Mouse (Mus musculus) heart, postnatal 25 days (tissue): Measurements from ENCODE around the gene Naa35. TPM values are rescaled to one million over a fixed set of nuclear protein-coding genes. Genes with fewer than 3 reads are reported as not detected.

Experiments used
- DNase-seq: peaks from one replicate; pipeline ENCODE4 v3.0.0; 2022; ENCODE audit warnings: low spot score
- intact Hi-C: fragments of 180-260 bp; cut with DNase I; formaldehyde crosslinking; loops from one replicate; pipeline ENCODE4 v1.15.1; 2025
- total RNA-seq, 2 experiments: library from RNA; stranded (reverse); gene quantifications; 2 replicates each; pipeline ENCODE4 v1.2.3; 2021

The Naa35 gene
- total RNA-seq, 2 experiments from 2014 or later: 78.6 to 96.1 TPM

DNA sequence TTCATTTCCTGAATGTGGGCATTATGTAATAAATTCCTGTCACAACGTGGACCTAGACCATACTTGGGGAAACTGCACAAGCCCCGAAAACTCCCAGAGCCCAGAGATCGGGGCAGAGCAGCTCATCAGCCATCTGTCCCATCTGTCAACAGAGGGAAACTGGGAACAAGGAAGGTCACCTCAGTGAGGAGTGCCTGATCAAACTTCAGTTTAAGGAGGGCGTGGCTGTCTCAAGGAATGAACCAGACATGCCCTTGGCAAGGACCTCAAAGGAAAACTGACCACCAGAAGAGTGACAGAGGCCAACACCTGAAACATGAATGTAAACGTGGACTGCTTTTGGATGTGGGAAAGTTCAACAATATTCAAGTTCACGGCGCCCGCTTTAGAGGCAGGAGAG, 76.3 kb downstream of the Naa35 start:
- intact Hi-C loops: no loop called here

DNA sequence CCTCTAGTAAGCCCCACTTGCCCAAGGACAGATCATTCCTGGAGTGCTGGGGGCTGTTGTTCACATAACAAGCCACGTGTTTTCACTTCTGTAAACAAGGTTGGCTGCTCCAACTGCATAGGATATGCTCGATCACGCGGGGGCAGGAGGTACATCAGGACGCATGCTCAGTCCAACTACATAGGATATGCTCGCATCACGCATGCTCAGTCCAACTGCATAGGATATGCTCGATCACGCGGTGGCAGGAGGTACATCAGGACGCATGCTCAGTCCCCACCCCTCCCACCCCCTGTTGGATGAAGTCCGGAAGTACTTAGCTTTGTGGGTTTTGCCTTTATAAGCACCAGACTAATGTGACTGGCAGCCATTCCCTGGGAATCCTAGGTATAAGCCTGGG, 76.9 kb downstream of the Naa35 start:
- DNase-seq: no peak

More for the DNA sequence above, 76.3 kb downstream of the Naa35 start:
- no peak for DNase-seq

DNA sequence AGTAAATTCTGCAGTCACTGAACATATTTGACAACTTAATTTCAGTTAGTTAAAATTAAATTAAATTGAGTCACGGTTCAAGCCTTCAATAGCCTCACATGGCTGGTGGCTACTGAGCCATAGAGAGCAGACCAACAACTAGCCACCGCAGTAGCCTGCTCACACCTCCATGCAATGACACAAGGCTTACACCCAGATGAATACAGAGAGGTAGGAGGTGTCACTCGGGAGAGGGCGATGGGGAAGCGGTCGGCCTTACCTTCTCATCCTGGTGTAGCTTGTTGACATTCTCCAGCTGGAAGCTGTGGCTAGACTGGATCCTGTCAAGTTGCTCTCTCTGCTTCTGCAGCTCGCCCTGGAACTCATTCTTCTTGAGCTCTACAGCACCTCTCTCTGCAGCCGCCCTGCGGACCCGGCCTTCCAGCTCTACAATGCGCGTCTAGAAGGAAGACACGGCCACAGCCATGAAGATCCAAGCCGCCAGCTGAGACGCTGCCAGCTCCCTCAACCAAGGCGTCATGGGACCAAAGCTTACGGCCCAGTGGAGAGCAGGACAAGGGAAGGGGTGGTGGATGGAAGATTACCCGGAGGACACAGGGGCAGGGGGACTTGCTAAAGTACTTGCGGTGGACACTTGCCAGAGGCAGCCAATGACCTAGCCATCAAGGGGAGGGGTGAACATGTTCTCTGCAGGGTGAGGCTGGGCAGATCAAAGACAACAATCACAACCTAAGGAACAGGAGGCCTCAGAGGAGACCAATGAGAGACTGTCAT, 79.1 kb downstream of the Naa35 start:
- intact Hi-C loops: no loop called here
- DNase-seq: no peak

More for the DNA sequence above, 76.9 kb downstream of the Naa35 start:
- intact Hi-C loops: no loop called here

DNA sequence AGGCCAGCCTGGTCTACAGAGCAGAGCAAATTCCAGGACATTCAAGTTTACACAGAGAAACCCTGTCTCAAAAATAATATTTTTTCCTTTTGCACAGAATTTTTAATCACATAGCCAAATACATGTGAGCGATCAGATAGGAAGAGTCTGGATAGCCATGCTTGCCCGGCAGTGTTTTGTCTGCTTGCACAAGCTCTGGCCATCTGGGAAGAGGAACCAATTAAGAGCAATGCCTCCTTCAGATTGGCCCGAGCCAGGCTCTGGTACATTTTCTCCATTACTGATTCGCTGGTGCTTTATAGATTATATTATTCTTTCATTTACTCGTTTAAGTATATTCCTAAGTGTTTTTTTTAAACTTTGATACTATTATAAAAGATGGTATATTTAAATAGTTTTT, 82.7 kb downstream of the Naa35 start:
- intact Hi-C loops: no loop called here
- DNase-seq: no peak

DNA sequence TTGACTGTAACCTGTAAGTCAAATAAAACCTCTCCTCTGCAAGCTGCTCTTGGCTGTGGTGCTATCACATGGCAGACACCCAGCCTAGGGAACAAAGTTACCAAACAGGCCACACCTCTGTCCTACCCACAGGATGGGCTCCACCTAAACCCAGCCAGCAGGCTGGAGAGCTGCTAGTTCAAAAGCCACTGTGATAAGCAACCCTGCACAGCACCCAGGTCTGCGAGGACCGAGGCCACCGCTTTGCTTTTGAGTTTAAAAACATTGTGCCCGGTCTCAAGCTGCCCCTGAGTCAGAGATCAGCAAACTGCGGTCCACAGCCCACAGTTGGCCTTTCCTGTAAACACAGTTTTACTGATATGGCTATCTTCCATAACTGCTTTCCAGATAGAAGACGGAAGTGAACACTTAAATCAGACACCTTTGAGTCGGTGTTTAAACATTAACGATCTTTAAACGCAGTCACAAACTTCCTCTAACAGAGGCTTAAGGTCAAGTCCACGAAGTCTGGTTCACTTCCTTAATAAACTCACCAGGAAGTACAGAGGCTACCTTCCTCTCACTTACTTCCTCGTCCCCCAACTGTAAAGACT, 83.5 kb downstream of the Naa35 start:
- intact Hi-C loops: no loop called here
- DNase-seq: peak; percentile 44

DNA sequence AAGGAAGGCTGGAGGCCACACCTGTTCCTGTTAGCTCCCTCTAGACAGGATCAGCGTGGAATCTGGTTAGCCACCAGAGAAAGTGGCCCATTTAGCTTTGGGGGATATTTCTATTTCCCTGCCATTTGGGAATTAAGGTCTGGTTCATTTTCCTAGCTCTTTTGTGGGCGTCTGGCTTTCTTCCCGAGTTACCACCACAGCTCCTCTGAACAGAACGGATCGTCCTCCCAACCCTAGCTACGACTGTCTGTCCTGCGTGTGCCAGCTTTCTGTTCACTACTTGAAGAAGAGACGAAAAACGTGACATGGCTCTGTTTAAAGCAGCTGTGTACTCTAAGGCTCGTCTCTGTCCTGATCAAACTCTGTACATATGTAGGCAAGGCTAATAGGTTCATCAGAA, 84.9 kb downstream of the Naa35 start:
- intact Hi-C loops: no loop called here
- DNase-seq: no peak

DNA sequence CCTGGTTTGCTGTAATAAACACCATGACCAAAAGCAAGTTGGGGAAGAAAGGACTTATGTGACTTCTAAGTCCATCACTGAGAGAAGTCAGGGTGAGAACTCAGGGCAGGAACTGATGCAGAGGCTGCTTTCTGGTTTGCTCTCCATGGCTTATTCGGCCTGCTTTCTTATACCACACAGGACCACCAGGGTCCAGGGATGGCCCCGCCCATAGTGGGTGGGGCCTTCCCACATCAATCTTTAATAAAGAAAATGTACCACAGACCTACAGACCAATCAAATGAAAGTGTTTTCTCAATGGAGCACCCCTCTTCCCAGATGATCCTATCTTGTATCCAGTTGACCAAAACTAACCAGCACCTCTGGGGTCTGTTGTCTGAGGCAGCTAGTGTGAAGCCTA, 86.5 kb downstream of the Naa35 start:
- intact Hi-C loops: no loop called here

DNA sequence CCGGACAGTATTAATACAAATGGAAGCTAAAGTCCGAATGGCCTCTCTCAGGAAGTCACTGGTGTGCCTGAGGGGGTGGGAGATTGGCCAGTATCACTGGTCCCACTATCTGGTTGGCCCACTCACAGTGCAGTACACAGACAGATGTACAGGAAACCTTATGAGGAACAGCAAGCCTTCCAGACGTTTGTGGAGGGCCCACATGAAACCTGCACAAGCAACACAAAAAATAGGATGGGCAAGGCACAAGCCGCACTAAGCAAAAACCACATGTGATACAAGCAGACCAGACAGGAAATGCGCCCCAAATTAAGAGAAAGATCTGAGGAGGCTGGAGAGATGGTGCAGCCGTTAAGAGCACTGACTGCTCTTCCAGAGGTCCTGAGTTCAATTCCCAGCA, 87.2 kb downstream of the Naa35 start:
- intact Hi-C loops: no loop called here
- no peak for DNase-seq

More for the DNA sequence above, 86.5 kb downstream of the Naa35 start:
- no peak for DNase-seq

DNA sequence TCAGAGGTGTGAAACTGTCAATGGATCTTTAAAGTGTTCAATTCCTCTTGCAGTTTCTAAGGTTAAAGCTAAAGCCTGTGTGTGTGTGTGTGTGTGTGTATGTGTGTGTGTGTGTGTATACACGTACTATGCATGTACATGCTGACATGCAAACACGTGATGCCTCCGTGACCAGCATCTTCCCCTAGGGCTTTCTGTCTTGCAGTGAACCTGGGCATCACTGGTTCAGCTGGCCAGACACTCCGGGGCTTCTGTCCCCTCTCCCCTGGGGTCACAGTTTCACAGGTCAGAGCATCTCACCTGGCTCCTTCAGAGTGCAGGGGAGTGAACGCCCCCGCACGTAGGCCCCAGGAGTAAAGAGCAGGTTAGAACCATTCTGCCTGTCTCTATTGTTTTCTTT, 88.5 kb downstream of the Naa35 start:
- intact Hi-C loops: no loop called here
- no peak for DNase-seq

DNA sequence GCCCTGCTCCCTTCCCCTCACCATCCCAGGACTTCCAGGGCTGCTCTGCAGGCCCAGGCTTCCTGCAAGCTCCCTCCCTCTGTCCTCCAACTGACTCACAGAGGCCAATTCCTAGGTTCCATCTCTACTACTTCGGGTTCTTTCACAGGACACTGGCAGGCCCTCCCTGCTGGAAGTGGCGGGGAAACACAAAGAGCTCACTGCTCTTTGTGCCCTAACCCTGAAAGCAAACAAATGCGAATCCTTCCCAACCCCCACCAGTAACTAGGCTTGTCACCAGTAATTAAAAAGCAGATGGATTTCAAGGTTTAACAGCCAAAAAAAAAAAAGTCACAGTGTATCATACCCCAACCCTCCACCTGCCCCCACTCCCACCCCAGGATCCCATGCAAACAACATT, 89.2 kb downstream of the Naa35 start:
- no peak for DNase-seq
- intact Hi-C loops: no loop called here

DNA sequence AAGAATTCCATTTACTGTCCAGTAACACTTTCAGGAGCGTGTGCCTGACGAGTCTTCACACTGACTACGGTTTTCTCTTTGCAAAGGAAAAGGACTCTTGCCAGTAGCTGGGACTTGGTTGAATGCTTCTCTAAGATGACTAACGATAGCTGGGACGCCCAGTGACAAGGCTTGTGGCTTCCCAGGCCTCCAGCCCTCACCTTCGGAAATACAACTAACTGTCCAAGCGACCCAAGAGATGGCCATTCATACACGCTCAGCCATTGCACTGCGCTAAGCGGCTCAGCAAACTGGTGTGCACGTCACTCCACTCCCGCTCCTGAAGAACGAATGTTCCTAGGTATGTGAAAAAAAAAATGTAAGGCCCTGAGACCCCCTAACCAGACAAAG, 89.7 kb downstream of the Naa35 start:
- intact Hi-C loops: no loop called here
- DNase-seq: no peak

DNA sequence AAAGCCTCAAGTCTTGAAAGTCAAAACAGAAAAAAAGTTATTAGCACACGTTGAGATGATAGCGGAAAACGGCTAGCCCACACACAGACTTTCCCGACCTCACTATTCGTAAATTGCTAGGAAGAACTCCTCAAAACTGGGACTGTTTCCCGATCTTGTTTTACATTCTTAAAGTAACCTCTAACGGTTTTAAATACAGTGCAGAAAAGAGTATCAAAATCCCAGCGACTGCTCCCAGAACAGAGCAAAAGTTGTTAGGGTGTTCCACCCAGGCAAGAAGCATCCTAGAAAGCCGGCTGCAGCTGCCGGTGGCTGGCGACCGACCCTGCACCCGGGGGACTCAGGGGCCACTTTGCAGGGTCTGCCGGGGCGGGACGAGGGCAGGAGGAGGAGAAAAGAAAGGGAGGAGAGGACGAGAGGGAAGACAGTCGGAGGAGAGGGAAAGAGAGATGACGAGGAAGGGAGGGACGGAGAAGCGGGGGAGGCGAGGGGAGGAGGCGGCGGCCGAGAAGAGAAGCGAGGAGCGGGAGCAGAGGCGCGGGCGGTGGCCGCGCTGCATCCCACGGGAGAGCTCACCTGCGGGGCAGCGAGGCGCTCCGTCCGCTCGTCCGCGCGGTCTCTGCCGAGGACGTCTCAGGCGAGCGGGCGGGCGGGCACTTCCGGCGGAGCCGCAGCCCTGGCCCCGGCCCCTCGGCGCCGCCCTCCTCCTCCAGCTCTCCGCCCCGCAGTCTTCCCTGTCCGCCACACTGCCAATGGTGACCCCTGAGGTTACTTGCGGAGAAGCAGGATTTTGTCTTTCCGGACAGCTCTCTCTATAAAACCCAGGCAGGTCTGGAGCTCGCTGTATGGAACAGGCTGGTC, 90.3 kb downstream of the Naa35 start, which contains the start of gene Golm1:
TSS of gene Golm1 (minus strand) at position 661 of the 861 bp plus-strand sequence.
- intact Hi-C loops: no loop called here
- peak; percentile 37 for DNase-seq

DNA sequence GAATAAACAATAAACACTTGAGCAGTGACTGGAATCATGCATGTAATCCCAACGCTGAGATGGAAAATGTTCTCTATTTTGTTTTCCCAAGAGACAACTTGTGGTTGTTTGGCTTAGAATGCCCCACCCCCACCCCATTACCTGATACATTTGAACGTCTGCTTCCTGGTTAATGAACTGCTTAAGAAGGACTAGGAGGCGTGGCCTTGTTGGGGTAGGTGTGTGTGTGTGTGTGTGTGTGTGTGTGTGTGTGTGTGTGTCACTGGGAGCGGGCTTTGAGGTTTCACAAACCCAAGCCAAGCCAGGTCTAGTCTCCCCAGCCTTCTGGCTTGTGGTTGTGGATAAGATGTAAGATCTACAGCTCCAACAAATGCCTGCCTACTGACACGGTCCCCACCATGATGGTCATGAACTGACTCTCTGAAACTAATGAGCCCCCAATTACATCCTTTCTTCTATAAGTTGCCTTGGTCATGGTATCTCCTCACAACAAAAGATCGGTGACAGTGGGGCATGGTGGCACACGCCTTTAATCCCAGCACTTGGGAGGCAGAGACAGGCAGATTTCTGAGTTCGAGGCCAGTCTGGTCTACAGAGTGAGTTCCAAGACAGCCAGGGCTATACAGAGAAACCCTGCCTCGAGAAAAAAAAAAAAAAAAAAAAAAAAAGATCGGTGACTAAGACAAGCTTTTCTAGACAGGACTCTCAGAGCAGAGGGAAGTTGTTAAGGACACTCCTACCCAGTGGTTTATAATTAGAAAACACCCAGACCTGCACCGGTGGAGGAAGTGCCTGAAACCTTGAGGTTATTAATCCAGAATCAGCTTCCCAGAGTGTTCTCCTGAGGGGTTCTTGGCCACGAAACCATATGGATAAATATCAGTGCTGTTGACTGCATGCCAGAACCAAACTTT, 91.5 kb downstream of the Naa35 start:
- intact Hi-C loops: no loop called here

DNA sequence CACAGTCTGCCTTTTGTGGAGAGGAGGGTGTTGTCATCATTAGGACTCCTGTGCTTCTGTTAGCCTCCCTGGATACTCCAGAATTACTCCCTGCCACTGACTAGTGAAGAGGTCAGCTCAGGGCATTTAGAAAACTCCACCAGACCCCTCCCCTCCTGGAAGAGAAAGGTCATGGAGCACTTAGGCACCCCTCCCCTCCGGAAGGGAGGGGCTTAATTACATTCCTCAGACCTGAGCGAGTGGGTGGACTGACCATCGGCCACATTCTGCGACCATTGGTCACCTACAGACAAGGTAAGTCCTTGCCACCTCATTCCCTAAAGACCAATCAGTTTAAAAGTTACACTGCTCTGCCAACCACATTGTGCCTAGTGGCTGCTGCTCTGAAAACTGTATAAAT, 94.2 kb downstream of the Naa35 start:
- no peak for DNase-seq
- intact Hi-C loops: no loop called here

More for the DNA sequence above, 91.5 kb downstream of the Naa35 start:
- DNase-seq: no peak

DNA sequence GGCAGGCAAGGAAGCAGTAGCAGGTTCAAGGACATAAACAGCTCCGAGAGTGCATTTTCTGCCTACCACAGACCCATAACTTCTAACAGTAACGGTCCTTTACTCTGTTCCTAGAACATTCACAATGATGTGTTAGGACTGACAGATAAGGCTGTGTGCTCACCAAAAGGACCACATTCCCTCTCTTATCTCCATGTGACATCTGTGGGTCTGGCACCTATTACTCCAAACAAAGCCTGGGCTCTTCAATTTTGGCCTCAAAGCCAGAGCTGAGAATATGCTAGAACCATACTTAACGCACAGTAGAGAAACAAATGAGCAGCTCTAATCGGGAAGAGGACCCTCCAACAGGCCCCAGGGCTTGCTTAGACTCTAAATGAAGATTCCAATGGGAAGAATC, 94.8 kb downstream of the Naa35 start:
- DNase-seq: no peak
- intact Hi-C loops: no loop called here

DNA sequence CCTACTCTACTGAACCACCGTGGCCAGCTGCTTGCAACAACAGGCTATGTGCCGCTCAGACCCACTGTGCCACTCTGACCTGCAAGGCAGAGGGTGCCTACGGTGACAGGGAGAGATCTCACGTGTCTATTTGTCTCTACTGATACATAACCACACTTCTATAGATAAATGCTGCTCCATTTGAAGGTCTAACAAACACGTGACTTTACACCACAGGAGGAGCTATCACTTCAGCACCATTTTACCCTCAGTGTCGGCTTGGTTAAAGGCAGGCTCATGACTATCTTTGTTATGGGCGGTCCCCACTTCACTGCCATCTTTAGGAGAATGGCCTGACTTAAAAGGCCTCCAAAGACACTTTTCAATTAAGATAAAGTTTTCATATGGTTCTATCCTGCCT, 97.6 kb downstream of the Naa35 start:
- intact Hi-C loops: no loop called here
- no peak for DNase-seq

DNA sequence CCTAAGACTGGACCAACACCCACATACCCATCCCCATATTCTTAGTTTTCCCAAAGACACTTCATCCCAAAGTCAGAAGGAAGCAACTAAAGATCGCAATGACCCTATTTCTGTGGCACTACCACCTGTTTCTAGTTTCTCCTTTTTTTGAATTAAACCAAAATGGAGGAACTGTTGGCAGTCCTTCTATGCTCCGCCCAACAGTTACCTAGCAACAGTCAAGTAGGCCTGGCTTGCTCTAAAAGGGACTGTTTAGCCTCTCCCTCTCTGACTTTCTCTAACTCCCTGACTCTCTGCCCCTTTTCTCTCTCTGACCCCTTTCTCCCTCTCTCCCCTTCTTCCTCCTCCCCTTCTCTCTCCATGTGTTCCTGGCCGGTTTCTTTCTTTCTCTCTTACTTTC, 100.2 kb downstream of the Naa35 start:
- no peak for DNase-seq
- intact Hi-C loops: loop anchor here (5.0 kb wide), 1 partner anchor 33 kb away; no protein-coding TSS in a partner anchor
